Mouse (Mus musculus) CD4-positive helper T cell, adult 2 months (primary cell): ENCODE results near the gene Lrfn5.

Experiments
- DNase-seq: peaks from one replicate; pipeline ENCODE4 v3.0.0-alpha.2; 2012; ENCODE audit warnings: low read depth, missing footprints, low spot score

Lrfn5 gene

DNA sequence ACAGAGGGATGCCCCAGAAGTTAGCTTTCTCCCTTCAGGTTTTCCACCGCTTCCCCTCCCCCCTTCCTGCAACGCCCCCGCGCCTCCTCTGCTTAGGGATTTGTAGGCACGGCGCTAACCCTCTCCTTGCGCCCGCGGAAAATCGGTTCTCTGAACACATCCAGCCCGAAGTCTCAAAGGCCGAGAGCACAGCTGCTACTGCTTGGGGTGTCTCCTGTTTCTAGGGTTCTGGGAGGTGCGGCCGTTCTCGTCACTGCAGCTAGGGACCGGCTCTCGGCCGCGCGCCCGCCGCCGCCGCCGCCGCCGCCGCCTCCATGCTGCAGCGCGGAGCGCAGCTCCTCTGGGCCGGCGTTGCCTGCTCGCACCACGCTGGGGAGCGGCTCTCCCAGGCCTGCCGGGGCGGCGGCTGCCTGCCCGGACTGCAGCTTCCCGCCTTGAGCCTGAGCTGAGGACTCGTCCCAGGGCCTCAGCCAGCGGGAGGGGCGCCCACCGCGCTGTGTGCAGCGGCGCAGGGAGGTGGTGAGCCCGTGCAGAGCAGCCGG, at the start of gene Lrfn5:
TSS of gene Lrfn5 (plus strand) at position 322 of the 542 bp plus-strand sequence.
- DNase-seq, result no peak

DNA sequence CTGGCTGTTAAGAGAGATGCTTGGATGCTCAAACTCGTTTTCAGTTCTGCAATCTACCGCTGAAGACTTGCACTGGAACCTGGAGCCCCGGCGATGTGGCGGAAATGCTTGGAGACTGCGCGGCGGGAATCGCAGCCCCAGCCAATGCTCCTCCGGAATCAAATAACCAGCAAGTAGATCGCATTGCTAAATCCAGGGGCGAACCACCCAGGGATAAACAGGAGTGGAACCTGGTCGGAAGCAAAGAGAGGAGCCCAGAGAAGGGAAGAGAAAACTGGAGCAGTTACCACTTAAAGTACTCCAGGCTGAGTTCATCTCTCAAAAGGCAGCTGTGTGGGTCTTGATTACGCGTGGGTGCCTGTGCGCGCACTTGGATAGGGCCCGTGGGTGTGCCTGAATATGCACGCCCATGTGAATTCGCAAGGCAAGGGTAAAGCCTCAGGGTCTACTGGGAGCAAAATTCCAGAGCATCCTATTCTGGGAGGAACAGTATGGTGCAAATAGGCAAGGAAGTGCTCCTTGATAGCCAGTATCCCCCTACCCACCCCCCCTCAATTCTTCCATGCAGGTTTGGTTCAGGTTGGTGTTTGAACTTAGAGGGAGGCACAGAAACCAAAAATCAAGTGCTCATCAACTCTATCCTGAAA, 1.3 kb upstream of the Lrfn5 start:
- no peak for DNase-seq

DNA sequence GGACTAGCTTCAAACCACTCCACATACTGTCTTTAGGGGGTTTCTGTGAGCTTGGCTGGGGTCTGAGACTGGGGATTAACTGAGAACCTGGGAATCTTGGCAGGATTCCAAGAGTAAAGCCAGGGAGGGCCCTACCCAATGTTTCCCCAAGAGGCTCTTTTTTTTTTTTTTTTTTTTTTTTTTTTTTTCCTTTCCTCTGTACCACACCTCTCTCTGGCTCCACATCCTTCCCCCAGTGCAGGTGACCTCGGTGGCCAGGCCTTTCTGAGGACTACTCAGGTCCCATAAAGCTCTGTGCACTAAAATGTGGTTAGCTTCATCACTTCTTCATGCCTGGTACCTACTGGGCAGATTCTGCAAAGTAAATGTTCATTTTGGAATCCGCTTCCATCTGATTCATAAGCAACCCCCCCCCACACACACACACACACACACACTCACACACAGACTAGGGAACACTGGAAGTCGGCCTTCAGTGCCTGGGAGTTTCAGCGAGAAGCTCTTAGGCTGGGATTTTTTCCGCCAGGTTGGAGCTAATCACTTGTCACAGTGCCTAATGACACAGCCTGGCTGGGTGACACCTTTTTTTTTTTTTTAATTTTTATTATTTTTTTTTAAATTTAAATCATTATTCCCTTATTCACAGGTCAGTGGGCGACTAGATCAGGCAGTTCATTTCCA, 662 bp upstream of the Lrfn5 start:
- DNase-seq, result no peak

DNA sequence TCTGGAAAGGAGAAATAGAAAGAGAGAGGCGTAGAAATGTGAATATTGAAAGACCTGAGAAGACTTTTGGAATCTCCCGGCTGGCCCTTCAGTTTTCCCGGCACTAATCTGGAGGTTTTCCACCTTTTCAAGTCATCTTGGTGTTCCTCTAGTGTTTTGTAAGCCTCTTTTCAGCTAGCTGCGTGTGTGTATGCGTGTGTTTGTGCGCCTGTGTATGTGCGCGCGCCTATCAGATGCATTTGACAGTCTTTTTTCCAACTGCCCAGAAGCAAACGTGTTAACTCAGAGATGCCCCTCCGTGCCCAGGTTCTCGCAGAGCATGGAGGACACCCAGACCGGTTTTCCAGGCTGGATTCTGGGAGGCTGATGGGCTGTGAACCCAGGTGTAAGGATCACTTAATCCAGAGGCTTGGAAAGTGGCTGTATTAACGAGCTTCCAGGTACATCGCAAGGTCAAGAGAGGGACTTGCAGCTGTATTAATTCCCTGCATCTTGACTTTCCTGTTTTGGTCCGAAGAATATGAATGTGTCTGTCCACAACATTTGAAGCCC, 757 bp downstream of the Lrfn5 start:
- DNase-seq, result no peak

DNA sequence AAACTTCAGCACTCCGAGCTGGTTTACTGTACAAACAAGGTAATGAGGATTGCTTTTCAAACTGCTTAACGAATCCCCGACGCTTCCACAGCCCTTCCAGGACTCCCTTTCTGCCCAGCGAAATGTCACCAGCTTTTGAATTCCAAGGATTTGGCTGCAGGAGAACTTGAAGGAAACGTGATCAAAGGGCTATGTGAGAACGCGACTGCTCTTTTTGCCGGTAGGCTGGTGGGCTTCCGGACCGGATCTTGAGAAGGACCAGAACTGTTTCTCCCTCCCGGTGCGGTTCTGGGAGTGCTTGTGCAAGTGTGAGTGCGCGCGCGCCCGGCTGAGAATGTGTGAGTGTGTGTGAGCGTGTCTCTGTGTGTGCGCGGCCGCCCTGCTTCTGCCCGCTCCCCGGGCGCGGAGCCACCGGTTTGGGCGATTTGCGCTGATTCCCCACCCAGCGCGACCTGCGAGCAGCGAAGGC, 1.3 kb downstream of the Lrfn5 start:
- DNase-seq, result no peak

DNA sequence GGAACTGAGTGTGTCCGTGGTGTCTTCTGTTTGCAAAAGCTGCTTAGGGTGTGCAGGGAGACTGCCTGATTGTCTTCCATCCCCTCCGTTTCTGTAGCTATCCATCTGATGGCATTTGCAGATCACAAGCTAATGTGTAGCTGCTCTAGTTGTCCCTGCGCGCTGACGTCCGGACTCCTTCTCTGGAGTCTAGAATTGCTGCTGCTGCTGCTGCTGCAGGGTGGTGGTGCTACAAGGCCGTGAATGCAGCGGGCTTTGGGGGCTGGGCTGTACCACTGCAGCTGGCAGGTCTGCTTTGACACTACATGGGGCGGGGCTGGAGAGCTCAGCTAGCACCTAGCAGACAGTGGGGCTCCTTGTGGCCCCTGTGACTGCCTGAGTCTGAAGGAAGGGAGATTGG, 3.2 kb downstream of the Lrfn5 start:
- DNase-seq, result no peak

DNA sequence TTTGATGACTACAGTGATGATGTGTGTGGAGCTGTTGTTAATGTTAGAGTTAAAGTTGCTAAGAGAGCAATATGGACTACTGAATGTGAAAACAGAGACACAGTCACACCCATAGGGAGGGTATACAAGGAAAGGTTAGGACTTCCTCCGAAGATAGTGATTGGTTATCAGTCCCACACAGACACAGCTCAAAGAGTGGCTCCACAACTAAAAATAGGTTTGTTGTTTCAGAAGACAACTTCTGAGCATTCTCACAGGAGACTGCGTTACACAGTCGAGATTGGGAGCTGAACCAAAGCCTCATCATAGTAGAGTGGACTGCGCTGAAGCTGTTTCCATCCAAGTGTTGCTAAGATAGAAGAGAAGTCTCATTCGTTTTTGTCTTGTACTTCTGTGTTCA, 57.0 kb downstream of the Lrfn5 start:
- no peak for DNase-seq

DNA sequence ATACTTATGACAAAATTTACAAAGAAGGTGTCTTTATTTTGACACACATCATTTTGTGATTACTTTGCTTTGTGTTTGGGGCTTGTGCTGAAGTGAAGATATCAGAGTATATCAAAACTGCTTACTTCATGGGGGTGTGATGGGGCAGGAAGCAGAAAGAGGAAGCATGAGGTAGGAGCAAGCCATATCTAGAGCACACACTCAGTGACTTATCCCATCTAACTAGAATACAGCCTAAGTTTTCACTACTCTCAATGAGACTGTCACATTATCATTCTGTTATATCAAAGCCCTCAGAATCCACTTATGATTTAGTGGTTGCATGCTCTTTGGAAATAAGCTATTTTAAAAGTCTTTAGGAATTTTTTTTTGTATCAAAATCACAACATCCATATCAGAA, 77.4 kb downstream of the Lrfn5 start:
- no peak for DNase-seq

DNA sequence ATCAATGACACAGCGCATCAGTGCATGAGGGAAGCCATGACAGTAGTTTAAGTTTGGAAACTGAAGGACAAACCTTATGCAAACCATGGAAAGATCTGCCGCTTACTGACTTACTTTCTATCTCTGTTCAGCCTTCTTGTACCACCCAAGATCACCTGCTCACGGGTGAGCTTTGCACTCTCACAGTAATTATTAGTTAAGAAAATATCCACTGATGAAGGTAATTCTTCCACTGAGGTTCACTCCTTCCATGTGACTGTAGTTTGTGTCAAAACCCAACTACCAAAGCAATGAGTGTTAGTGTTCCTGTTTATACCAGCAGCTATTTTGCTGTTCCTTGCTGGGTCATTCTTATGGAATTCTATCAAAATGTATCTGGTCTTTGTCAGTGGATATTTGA, 84.9 kb downstream of the Lrfn5 start:
- DNase-seq, result no peak

DNA sequence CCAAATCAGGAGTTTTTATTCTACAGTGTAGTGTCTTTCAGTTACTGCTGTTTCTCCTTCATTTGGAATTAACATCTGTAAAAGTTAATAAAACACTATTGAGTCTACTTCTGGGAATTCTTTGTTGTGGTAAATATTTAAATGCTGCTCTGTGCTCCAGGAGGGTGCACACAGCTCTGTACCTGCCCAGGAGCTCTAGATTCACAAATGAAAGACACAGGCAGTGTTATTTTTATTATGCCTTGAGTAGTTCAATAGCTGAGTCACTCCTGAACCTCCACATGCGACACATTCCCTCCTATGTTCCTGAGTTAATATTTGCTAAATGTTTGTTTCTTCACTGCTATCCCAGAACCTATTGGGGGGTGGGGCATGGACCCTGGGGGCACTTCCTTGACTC, 87.1 kb downstream of the Lrfn5 start:
- DNase-seq, result no peak

DNA sequence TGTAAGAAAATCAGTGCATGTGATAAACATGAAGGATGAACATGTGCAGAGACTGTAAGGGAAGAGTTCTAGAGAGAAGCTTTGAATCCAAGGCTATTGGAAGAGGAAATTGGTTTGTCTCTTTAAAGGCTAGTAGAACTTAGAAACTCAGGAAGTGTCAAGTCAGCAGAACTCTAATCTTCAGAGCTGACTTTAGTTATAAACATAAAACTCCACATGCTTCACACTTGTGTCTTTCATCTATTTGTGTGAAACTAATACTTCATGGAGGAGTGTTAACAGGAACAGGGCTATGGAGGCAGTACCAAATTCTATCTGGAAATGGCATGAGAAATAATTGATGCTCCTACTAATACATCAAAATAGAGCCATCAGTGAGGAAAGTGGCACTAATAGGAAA, 101.6 kb downstream of the Lrfn5 start:
- DNase-seq, result no peak

DNA sequence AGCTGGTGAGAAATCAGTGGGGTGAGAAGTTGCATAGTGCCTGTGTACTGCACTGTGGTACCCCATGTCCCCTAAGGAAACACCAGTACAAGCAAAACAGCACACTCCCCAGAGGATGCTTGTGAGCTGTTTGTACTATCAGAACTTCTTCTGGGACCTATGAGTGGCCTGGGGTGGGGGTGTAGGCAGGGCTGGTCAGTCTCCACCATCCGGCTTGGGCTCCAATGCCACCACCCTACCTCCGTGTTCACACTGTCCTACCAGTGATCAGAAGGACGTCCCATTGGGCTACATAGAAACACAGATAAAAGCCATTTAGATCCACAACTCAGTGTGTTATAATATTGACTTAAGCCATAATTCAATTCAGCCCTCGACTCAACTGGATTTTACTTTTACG, 131.4 kb downstream of the Lrfn5 start:
- DNase-seq, result no peak

DNA sequence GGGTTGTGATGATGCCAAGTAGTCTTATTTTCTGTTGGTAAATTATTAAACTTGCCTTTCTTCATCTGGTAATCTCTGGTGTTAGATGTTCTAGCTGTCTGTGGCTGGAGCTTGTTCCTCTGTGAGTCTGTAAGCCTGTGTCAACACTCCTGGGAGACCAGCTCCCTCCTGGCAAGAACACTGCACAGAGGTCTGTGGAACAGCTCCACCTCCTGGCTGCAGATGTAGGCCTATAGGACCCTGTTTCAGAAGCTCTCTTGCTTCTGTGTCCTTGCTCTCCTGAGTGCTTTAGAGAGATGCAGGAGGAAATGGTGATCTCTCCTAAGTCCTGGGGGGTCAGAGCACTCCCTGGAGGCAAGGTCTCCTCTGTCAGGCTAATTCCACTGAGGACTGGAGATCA, 200.2 kb downstream of the Lrfn5 start:
- DNase-seq, result no peak

DNA sequence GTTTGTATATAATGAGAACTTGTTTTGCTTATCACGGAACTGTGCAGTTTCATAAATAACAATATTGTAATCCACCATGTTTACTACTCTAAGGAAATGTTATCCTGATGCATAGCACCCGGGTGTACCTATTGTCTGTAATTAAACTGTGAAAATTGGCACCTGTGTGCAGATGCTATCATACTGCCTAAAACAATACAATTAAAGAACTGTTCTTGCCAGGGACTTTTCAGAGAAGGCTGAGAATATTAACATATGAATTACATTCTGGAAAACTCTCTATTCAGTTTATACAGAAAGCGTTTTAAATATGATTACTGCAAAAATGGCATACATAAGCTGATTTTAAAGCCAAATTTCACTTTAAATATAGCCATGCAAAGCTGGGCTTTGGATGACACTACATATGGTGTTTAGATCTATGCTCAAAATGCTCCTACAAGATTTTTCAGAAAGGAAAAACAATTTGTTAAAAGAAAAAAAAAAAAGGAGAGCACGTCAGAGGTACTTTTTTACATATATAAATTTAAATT, 284.2 kb downstream of the Lrfn5 start:
- DNase-seq, result no peak

DNA sequence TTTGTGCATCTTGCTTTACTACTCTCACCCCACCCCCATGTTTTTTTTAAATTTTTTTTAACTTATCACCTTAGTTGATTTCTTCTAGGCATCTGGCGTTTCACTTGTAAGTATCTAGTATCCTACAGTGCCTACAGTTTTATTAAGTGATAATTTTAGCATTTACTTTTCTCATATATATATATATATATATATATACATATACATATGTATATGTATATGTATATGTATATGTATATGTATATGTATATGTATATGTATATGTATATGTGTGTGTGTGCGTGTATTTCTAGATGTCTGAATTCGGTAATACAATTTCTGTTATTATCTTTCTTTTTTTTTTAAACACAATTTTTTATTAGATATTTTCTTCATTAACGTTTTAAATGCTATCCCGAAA, 300.7 kb downstream of the Lrfn5 start:
- DNase-seq, result no peak

DNA sequence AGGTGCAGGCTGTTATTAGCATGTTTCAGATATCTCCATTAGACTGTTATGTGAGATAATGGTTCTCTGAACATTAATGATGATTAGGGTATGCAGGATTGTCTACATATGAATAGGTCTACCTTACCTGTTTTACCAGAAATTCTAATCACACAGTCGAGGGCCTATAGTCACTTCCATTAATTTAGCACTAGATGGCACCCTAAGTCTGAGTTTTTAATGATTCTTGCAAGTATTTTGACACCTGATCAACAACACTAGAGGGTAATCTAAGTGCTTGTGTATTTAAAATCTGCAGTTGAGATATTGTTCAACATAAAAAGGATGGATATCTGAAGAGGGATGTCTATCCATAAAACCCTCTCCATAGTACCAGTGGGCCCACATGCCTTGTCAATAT, 303.4 kb downstream of the Lrfn5 start:
- no peak for DNase-seq

DNA sequence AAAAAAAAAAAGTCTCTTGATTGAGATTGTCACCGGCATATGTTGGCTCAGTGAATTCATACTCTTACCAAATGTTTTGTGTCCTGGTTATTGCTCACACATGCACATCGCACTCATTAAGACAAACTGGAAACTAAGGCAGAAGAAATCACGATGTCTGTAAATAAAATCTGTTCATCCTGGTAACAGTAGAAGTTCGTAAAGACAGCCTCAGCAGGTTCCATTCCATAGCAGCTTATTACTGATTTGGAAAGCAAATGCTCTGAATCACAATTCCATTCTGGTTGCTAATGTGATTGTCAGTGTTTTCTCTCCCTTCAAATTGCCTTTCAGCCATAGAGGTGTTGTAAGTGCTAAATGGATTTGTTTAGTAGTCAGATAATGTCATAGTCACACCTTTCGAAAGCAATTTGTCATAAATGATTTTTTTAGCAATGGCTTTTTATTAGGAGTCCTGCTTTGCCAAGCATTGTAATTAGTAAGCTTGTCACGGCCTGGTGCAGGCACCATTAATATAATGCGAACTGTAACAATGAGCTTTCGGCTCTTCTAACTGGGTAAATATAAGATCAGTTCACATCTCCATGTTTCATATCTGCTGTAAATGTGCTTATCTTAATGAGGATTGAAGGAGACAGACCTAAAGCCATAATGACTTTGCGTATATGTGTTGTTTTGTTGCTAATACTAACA, 319.8 kb downstream of the Lrfn5 start:
- no peak for DNase-seq

DNA sequence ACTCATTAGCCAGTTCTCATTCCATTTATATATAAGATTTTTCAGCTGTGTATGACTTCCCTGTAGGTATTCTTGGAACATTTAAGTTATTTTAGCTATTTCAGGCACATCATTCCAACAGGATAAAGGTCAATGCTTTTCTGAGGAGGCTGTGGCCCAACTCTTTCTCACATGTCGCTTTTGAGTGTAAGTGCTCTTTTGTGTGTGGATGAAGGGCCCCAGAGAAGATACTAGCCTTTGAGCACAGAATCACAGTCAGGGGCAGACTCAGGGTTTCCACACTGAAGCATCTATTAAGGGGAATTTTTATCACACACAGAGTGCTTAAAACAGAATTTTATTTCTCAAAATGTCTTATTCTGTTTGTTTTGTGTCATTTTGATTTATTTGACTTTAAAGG, 331.2 kb downstream of the Lrfn5 start:
- no peak for DNase-seq
